Mouse (Mus musculus): ENCODE results near the gene Tvp23a. TPM values are rescaled to one million over a fixed set of nuclear protein-coding genes. Genes with fewer than 3 reads are reported as not detected.

Tvp23a gene
- 60.3 and 60.6 TPM in 2 replicates for polyA plus RNA-seq (2015; fragmentation: Nextera tagmentation; extraction: Ambion mirVana)

GRCm38 (mm10) chr16:10447264-10447594 lies at the start of gene Tvp23a:
Gene Tvp23a (minus strand): TSS chr16:10447362.
- Histone ChIP-seq H3K9ac (replicated peaks; ENCODE audit: low read depth, low read length) (peak within 1 kb of the TSS; percentile 87), H3K4me2 (ENCODE audit: low read length) (peak within 1 kb of the TSS; percentile 85), H3K4me3 (replicated peaks; ENCODE audit: low read length) (peak within 1 kb of the TSS; percentile 80), H3K27me3 (replicated peaks; ENCODE audit: control insufficient read depth, insufficient read depth, low read length) (no peaks in the 10 kb centered on the region), H3K36me3 (ENCODE audit: control insufficient read depth, insufficient read depth) (no peaks in the 10 kb centered on the region), H3K9me3 (ENCODE audit: control insufficient read depth, low read length) (no peaks in the 10 kb centered on the region), H3K27ac (ENCODE audit: low read length) (peak within 1 kb of the TSS; percentile 89), H3K4me1 (replicated peaks; ENCODE audit: control insufficient read depth, insufficient read depth, low read length) (peaks cover 29% of the 10 kb centered on the region)
- ATAC-seq, result peak; percentile 100
- under 1% methylated on average over 12 of the region's 12 CpGs for WGBS

GRCm38 (mm10) chr16:10495824-10496298 lies 48.7 kb upstream of the Tvp23a start:
- no peak for ATAC-seq
- Histone ChIP-seq H3K9ac (replicated peaks; ENCODE audit: low read depth, low read length) (no peak overlapping the region), H3K9me3 (ENCODE audit: control insufficient read depth, low read length) (no peaks in the 10 kb centered on the region), H3K27ac (ENCODE audit: low read length) (no peak overlapping the region), H3K27me3 (replicated peaks; ENCODE audit: control insufficient read depth, insufficient read depth, low read length) (no peaks in the 10 kb centered on the region), H3K36me3 (ENCODE audit: control insufficient read depth, insufficient read depth) (no peaks in the 10 kb centered on the region), H3K4me1 (replicated peaks; ENCODE audit: control insufficient read depth, insufficient read depth, low read length) (no peaks in the 10 kb centered on the region), H3K4me2 (ENCODE audit: low read length) (no peak overlapping the region), H3K4me3 (replicated peaks; ENCODE audit: low read length) (no peak overlapping the region)
- WGBS, result 66% methylated on average over 2 of the region's 2 CpGs

- Histone ChIP-seq H3K4me1 (replicated peaks; ENCODE audit: control insufficient read depth, insufficient read depth, low read length) (peaks cover 2% of the 10 kb centered on the region; the same call in 1 of the 2 replicates), H3K27me3 (replicated peaks; ENCODE audit: control insufficient read depth, insufficient read depth, low read length) (no peaks in the 10 kb centered on the region), H3K27ac (ENCODE audit: low read length) (no peak overlapping the region), H3K36me3 (ENCODE audit: control insufficient read depth, insufficient read depth) (no peaks in the 10 kb centered on the region), H3K9ac (replicated peaks; ENCODE audit: low read depth, low read length) (no peak overlapping the region), H3K9me3 (ENCODE audit: control insufficient read depth, low read length) (no peaks in the 10 kb centered on the region), H3K4me2 (ENCODE audit: low read length) (no peak overlapping the region), H3K4me3 (replicated peaks; ENCODE audit: low read length) (no peak overlapping the region)
- ATAC-seq, result no peak
- WGBS, result 85% methylated on average over 3 of the region's 3 CpGs
Observed at GRCm38 (mm10) chr16:10492587-10492986, 45.4 kb upstream of the Tvp23a start.

- no peak for ATAC-seq
- H3K4me1 ChIP-seq (replicated peaks; ENCODE audit: control insufficient read depth, insufficient read depth, low read length), result peaks cover 2% of the 10 kb centered on the region; the same call in 1 of the 2 replicates
- WGBS, result 89% methylated on average over 4 of the region's 4 CpGs
Observed at GRCm38 (mm10) chr16:10491716-10492115, 44.6 kb upstream of the Tvp23a start.

GRCm38 (mm10) chr16:10490503-10491150 lies 43.5 kb upstream of the Tvp23a start:
- ATAC-seq, result no peak
- 84% methylated on average over 18 of the region's 18 CpGs for WGBS
- Histone ChIP-seq H3K9ac (replicated peaks; ENCODE audit: low read depth, low read length) (no peak overlapping the region), H3K27me3 (replicated peaks; ENCODE audit: control insufficient read depth, insufficient read depth, low read length) (no peaks in the 10 kb centered on the region), H3K4me2 (ENCODE audit: low read length) (no peak overlapping the region), H3K4me1 (replicated peaks; ENCODE audit: control insufficient read depth, insufficient read depth, low read length) (peaks cover 2% of the 10 kb centered on the region; the same call in 1 of the 2 replicates), H3K36me3 (ENCODE audit: control insufficient read depth, insufficient read depth) (no peaks in the 10 kb centered on the region), H3K4me3 (replicated peaks; ENCODE audit: low read length) (no peak overlapping the region), H3K9me3 (ENCODE audit: control insufficient read depth, low read length) (no peaks in the 10 kb centered on the region), H3K27ac (ENCODE audit: low read length) (no peak overlapping the region)

More at GRCm38 (mm10) chr16:10491716-10492115, 44.6 kb upstream of the Tvp23a start:
- H3K9me3 ChIP-seq (ENCODE audit: control insufficient read depth, low read length), result no peaks in the 10 kb centered on the region
- H3K9ac ChIP-seq (replicated peaks; ENCODE audit: low read depth, low read length), result no peak overlapping the region
- no peaks in the 10 kb centered on the region for H3K36me3 ChIP-seq (ENCODE audit: control insufficient read depth, insufficient read depth)
- no peak overlapping the region for H3K4me3 ChIP-seq (replicated peaks; ENCODE audit: low read length)
- H3K27me3 ChIP-seq (replicated peaks; ENCODE audit: control insufficient read depth, insufficient read depth, low read length), result no peaks in the 10 kb centered on the region
- no peak overlapping the region for H3K4me2 ChIP-seq (ENCODE audit: low read length)
- H3K27ac ChIP-seq (ENCODE audit: low read length), result no peak overlapping the region

- Histone ChIP-seq H3K4me3 (replicated peaks; ENCODE audit: low read length) (no peak overlapping the region), H3K9ac (replicated peaks; ENCODE audit: low read depth, low read length) (no peak overlapping the region), H3K9me3 (ENCODE audit: control insufficient read depth, low read length) (no peaks in the 10 kb centered on the region), H3K27ac (ENCODE audit: low read length) (no peak overlapping the region), H3K36me3 (ENCODE audit: control insufficient read depth, insufficient read depth) (no peaks in the 10 kb centered on the region), H3K27me3 (replicated peaks; ENCODE audit: control insufficient read depth, insufficient read depth, low read length) (no peaks in the 10 kb centered on the region), H3K4me1 (replicated peaks; ENCODE audit: control insufficient read depth, insufficient read depth, low read length) (peaks cover 2% of the 10 kb centered on the region; the same call in 1 of the 2 replicates), H3K4me2 (ENCODE audit: low read length) (peak overlapping the region; percentile 22)
- no peak for ATAC-seq
- 17% methylated on average over 12 of the region's 14 CpGs for WGBS
Observed at GRCm38 (mm10) chr16:10489904-10490457, 42.8 kb upstream of the Tvp23a start.

GRCm38 (mm10) chr16:10489483-10489882 lies 42.3 kb upstream of the Tvp23a start:
- 4% methylated on average over 9 of the region's 9 CpGs for WGBS
- Histone ChIP-seq H3K36me3 (ENCODE audit: control insufficient read depth, insufficient read depth) (no peaks in the 10 kb centered on the region), H3K27ac (ENCODE audit: low read length) (no peak overlapping the region), H3K4me3 (replicated peaks; ENCODE audit: low read length) (no peak overlapping the region), H3K4me2 (ENCODE audit: low read length) (peak overlapping the region; percentile 22), H3K9me3 (ENCODE audit: control insufficient read depth, low read length) (no peaks in the 10 kb centered on the region), H3K9ac (replicated peaks; ENCODE audit: low read depth, low read length) (no peak overlapping the region), H3K4me1 (replicated peaks; ENCODE audit: control insufficient read depth, insufficient read depth, low read length) (peaks cover 2% of the 10 kb centered on the region; the same call in 1 of the 2 replicates), H3K27me3 (replicated peaks; ENCODE audit: control insufficient read depth, insufficient read depth, low read length) (no peaks in the 10 kb centered on the region)
- ATAC-seq, result no peak

- peaks cover 2% of the 10 kb centered on the region; the same call in 1 of the 2 replicates for H3K4me1 ChIP-seq (replicated peaks; ENCODE audit: control insufficient read depth, insufficient read depth, low read length)
- H3K27ac ChIP-seq (ENCODE audit: low read length), result no peak overlapping the region
- no peaks in the 10 kb centered on the region for H3K36me3 ChIP-seq (ENCODE audit: control insufficient read depth, insufficient read depth)
- WGBS, result 88% methylated on average over 7 of the region's 7 CpGs
- H3K9ac ChIP-seq (replicated peaks; ENCODE audit: low read depth, low read length), result no peak overlapping the region
- H3K9me3 ChIP-seq (ENCODE audit: control insufficient read depth, low read length), result no peaks in the 10 kb centered on the region
- ATAC-seq, result no peak
- H3K4me2 ChIP-seq (ENCODE audit: low read length), result no peak overlapping the region
- no peaks in the 10 kb centered on the region for H3K27me3 ChIP-seq (replicated peaks; ENCODE audit: control insufficient read depth, insufficient read depth, low read length)
- H3K4me3 ChIP-seq (replicated peaks; ENCODE audit: low read length), result no peak overlapping the region
Observed at GRCm38 (mm10) chr16:10488769-10489481, 41.8 kb upstream of the Tvp23a start.

GRCm38 (mm10) chr16:10487895-10488493 lies 40.8 kb upstream of the Tvp23a start:
- Histone ChIP-seq H3K4me3 (replicated peaks; ENCODE audit: low read length) (no peak overlapping the region), H3K4me1 (replicated peaks; ENCODE audit: control insufficient read depth, insufficient read depth, low read length) (peaks cover 2% of the 10 kb centered on the region; the same call in 1 of the 2 replicates), H3K27me3 (replicated peaks; ENCODE audit: control insufficient read depth, insufficient read depth, low read length) (no peaks in the 10 kb centered on the region), H3K36me3 (ENCODE audit: control insufficient read depth, insufficient read depth) (no peaks in the 10 kb centered on the region), H3K9ac (replicated peaks; ENCODE audit: low read depth, low read length) (no peak overlapping the region), H3K27ac (ENCODE audit: low read length) (no peak overlapping the region), H3K9me3 (ENCODE audit: control insufficient read depth, low read length) (no peaks in the 10 kb centered on the region), H3K4me2 (ENCODE audit: low read length) (no peak overlapping the region)
- no peak for ATAC-seq
- 90% methylated on average over 8 of the region's 8 CpGs for WGBS

All from forebrain, embryonic 16.5 days (tissue).